Mouse (Mus musculus) mouse embryonic stem cell (cell line): Measurements from ENCODE around the gene Ccnb3.
"Not testable (repeated sequence)": the region's sequence is repeated elsewhere in the genome, so short reads cannot be mapped to it uniquely, and the experiment has no call there.

Experiments
- in situ Hi-C, 2 experiments: fragments of 300-500 bp; cut with MboI; formaldehyde crosslinking; loops; 1 replicate in 1 of 2; 3 replicates in 1 of 2; pipeline ENCODE4 v1.14.3; 2019 to 2020; ENCODE audit warnings: low sequenced_read_pairs in 2 of 2, low pct_unique_long_range_greater_than_20kb in 1 of 2, mixed read lengths in 1 of 2; ENCODE audit not compliant: unreplicated experiment in 1 of 2

Ccnb3 gene

DNA sequence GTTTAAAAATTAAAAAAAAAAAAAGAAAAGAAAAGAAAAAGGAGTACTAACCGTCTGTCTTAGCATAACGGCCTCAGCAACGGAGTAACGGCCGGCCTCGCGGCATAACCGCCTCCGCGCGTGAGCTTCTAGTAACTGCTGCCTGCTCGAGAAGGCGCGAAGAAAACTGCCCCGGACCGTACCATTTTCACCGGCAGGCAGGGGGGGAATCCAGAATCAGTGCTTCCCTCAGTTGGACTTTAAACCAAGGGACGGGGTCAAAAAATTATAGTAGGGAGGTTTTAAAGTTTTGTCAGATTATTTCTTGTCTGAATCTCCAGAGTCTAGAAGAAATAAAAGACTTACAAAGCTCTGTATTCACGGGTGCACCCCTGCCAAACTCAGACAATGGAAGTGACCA is at the start of gene Ccnb3:
TSS of gene Ccnb3 (minus strand) at position 101 of the 400 bp plus-strand sequence.
- in situ Hi-C loops: no loop called here

DNA sequence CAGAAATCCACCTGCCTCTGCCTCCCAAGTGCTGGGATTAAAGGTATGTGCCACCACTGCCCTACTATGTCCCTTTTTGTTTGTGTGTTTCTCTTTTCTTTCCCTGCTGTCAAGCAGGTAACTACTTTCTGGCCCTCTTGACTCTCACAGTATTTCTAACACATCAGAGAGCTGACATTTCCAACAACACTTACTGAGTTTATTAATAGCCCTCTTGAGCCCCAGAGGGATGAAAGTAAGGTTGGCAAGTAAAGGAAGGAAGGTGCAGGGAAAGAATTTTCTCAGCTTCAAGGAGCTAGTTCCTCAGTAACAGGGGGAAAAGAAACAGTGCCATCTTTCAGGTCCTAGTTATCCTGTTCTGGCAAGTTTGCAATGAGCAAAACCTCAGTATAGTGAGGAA is 48.9 kb upstream of the Ccnb3 start:
- in situ Hi-C loops: no loop called here

DNA sequence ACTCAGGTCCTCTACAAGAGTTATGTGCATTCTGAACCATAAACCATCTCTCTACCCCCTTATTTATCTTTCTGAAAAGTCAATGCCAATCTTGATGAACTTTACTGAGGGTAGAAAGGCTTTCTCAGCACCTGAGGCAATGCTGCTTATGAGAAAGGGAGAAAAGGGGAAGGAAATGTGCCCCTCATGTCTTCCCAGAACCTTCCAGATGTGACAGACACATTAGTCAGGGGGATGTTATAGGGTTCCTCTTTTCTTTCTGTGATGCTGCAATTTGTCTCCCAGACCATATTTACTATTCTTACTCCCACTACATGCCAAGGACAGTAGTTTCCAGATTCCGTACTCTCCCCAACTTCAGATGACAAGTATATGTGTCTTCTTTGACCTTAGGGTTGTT is 44.5 kb upstream of the Ccnb3 start:
- in situ Hi-C loops: no loop called here

DNA sequence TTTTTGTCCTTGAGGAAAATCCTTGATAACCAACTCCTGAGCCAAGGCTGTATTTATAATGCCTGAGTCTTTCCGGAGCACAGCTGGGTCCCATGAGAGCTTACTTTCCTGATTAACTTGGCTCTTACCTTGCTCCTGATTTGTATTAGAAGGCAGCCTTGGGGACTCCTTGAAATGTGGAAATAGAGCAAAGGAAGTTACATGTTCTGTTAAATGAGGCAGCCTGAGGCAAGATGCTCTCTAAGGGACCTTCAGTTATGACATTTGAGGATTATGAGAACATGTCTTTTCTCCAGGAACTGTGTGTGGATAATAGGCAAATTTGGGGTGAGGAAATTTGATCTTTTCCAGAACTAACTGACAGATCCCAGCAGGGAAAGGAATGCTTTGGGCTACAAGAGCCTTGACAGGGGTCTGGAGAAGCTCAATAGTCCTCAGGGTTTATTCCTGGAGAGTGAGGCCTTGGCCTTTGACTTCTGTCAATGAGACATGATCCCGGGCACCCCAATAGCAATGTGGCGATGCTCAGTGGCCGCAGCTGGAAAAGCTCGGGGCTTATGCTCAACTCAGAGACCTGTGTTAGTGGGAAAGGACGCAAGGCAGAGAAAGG is 38.5 kb upstream of the Ccnb3 start:
- in situ Hi-C loops: no loop called here

- in situ Hi-C loops: no loop called here
These were observed 26.6 kb upstream of the Ccnb3 start for GRCm38 (mm10) chrX:7068002-7068401.

DNA sequence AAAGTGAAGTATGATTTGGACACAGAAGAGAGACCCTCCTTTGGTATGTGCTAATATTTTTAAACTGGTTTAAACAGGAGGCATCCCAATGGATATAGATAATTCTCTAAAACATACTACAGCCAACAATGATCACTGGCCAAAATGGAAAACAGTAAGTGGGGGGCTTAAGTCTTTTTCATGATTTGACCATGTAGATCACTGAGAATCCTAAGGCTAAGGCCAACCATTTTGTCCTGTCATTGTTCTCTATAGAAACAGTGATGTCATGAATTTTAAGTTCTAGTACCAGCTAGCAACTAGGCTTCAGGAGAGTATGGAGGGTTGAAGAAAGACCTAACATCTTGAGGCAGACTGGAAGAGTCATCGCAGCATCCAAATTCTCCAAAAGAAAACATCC is 25.8 kb upstream of the Ccnb3 start, which contains the start of gene Akap4:
TSS of gene Akap4 (plus strand) at position 301 of the 400 bp plus-strand sequence.
- in situ Hi-C loops: no loop called here

GRCm38 (mm10) chrX:7064109-7064508 is 22.7 kb upstream of the Ccnb3 start:
- in situ Hi-C loops: no loop called here

DNA sequence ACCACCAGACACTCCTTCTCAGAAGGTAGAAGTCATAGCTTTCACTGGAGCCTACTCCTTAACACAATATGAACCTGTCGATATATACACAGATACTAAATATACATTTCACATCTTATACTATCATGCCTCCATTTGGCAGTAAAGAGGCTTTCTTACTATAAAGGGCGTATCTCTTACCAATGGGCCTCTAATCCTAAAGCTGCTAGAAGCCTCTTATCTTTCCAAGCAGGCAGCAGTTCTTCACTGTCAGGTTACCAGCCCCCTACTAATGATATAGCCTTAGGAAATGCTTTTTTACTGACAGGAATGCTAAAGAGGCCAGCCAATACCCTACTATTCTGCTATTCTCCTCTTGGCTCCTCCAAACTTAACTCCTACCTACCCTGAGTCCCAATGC is 16.2 kb upstream of the Ccnb3 start:
- in situ Hi-C loops: no loop called here

DNA sequence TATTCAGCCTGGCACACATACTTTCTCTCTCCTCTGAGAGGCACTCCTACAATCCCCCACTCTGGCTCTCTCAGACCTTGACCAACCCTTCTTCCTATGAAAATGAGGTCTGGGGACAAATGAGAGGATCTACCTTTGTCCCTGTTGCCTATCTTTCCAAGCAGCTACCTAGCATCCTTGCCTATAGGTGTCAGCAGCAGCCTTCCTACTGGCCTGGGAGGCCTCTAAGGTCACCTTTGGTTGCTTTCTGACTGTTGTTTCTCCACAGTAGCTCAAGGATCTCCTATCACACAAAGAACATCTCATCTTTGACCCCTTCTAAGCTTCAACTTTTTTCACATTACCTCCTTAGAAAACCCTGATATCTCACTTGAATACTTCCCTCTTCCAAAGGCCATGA is 15.6 kb upstream of the Ccnb3 start:
- in situ Hi-C loops: no loop called here

GRCm38 (mm10) chrX:6983916-6984315 is 57.5 kb downstream of the Ccnb3 start:
- in situ Hi-C loops: not testable (repeated sequence)

- in situ Hi-C loops: no loop called here
These were observed 69.5 kb downstream of the Ccnb3 start for GRCm38 (mm10) chrX:6971956-6972355.

- in situ Hi-C loops: no loop called here
These were observed 72.8 kb downstream of the Ccnb3 start for GRCm38 (mm10) chrX:6968598-6968997.
